Mouse (Mus musculus) adrenal gland, postnatal 14 days (tissue): ENCODE data around the gene A430033K04Rik. TPM values are rescaled to one million over a fixed set of nuclear protein-coding genes. Genes with fewer than 3 reads are reported as not detected.

Experiments
- DNase-seq: peaks from one replicate; pipeline ENCODE4 v3.0.0; 2021; ENCODE audit warnings: mixed read lengths
- long read RNA-seq, 2 experiments: library from polyadenylated mRNA; stranded (forward); transcript quantifications; one replicate each; pipeline ENCODE4 v2.0.0; 2021
- total RNA-seq: library from RNA; stranded (reverse); gene quantifications from 2 replicates; pipeline ENCODE4 v1.2.3, GENCODE M21; 2021

The A430033K04Rik gene
- total RNA-seq: 6.1 and 6.5 TPM in 2 replicates
- long read RNA-seq, experiment 1, transcript A430033K04Rik-202 (4 exons, 3,038 nt): major isoform, 5 of 6 reads
- long read RNA-seq, experiment 1, partial matches to known transcripts: 0 of 6 reads
- long read RNA-seq, experiment 1, other reads (novel, unspliced or antisense): 1 of 6 reads
- long read RNA-seq, experiment 2, partial matches to known transcripts: 0 of 1 reads
- long read RNA-seq, experiment 2, other reads (novel, unspliced or antisense): 0 of 1 reads

GRCm38 (mm10) chr5:138622645-138623477, at the start of gene A430033K04Rik:
A430033K04Rik (plus strand) TSS chr5:138622859.
- peak; percentile 96 for DNase-seq

GRCm38 (mm10) chr5:138587396-138587795, 35.3 kb upstream of the A430033K04Rik start:
- no peak for DNase-seq

GRCm38 (mm10) chr5:138618353-138618752, 4.3 kb upstream of the A430033K04Rik start:
- DNase-seq: no peak

- peak; percentile 97 for DNase-seq
Measured at GRCm38 (mm10) chr5:138619211-138620128, 3.2 kb upstream of the A430033K04Rik start, which contains the start of gene Zfp68. Zfp68 (minus strand) TSS chr5:138619761.

- no peak for DNase-seq
Measured at GRCm38 (mm10) chr5:138620836-138621235, 1.8 kb upstream of the A430033K04Rik start.

GRCm38 (mm10) chr5:138623478-138623875, 818 bp downstream of the A430033K04Rik start:
- peak; percentile 9 for DNase-seq

GRCm38 (mm10) chr5:138636486-138636885, 13.8 kb downstream of the A430033K04Rik start:
- DNase-seq: no peak

- no peak for DNase-seq
Measured at GRCm38 (mm10) chr5:138641081-138641480, 18.4 kb downstream of the A430033K04Rik start.

- DNase-seq: no peak
Measured at GRCm38 (mm10) chr5:138641761-138642160, 19.1 kb downstream of the A430033K04Rik start.

- no peak for DNase-seq
Measured at GRCm38 (mm10) chr5:138652911-138653310, 30.3 kb downstream of the A430033K04Rik start.

- DNase-seq: peak; percentile 67
Measured at GRCm38 (mm10) chr5:138656477-138657156, 34.0 kb downstream of the A430033K04Rik start.

GRCm38 (mm10) chr5:138657407-138657806, 34.7 kb downstream of the A430033K04Rik start:
- no peak for DNase-seq

- peak; percentile 44 for DNase-seq
Measured at GRCm38 (mm10) chr5:138657854-138658253, 35.2 kb downstream of the A430033K04Rik start.

- peak; percentile 63 for DNase-seq
Measured at GRCm38 (mm10) chr5:138658922-138659321, 36.3 kb downstream of the A430033K04Rik start.

GRCm38 (mm10) chr5:138683023-138683766, 60.5 kb downstream of the A430033K04Rik start:
- peak; percentile 9 for DNase-seq

GRCm38 (mm10) chr5:138683821-138684220, 61.2 kb downstream of the A430033K04Rik start:
- DNase-seq: no peak

GRCm38 (mm10) chr5:138687453-138687852, 64.8 kb downstream of the A430033K04Rik start:
- DNase-seq: no peak

- no peak for DNase-seq
Measured at GRCm38 (mm10) chr5:138689254-138689653, 66.6 kb downstream of the A430033K04Rik start.

GRCm38 (mm10) chr5:138692936-138693570, 70.4 kb downstream of the A430033K04Rik start:
- DNase-seq: no peak

GRCm38 (mm10) chr5:138694036-138694435, 71.4 kb downstream of the A430033K04Rik start:
- DNase-seq: no peak
